Mouse (Mus musculus): ENCODE results near the gene Pop7. TPM values are rescaled to one million over a fixed set of nuclear protein-coding genes. Genes with fewer than 3 reads are reported as not detected.

Gene Pop7
- polyA plus RNA-seq, 1 experiment from 2014 or later, result 37.8 TPM

- ATAC-seq (no peak), DNase-seq (ENCODE audit: low spot score) (no peak)
- Histone ChIP-seq H3K27ac (ENCODE audit: low read length) (no peak overlapping the region), H3K27me3 (replicated peaks; ENCODE audit: insufficient read depth, low read length) (no peaks in the 10 kb centered on the region), H3K4me2 (replicated peaks; ENCODE audit: low read depth, low read length) (no peak overlapping the region), H3K4me1 (ENCODE audit: insufficient read depth, low read depth, low read length) (no peaks in the 10 kb centered on the region), H3K4me3 (ENCODE audit: low read depth, low read length) (no peak overlapping the region), H3K9ac (replicated peaks; ENCODE audit: low read depth) (no peak overlapping the region), H3K9me3 (ENCODE audit: low read length) (no peaks in the 10 kb centered on the region), H3K36me3 (ENCODE audit: insufficient read depth, low read length) (no peaks in the 10 kb centered on the region)
- TF ChIP-seq CTCF (IDR thresholded peaks at IDR 0.05) (no peak), EP300 (IDR thresholded peaks at IDR 0.05) (no peak)
- WGBS, result 68% methylated on average over 6 of the region's 6 CpGs
Measured at GRCm38 (mm10) chr5:137540991-137541390, 38.7 kb upstream of the Pop7 start.

GRCm38 (mm10) chr5:137539291-137539801 lies 37.0 kb upstream of the Pop7 start:
- Histone ChIP-seq H3K4me2 (replicated peaks; ENCODE audit: low read depth, low read length) (no peak overlapping the region), H3K36me3 (ENCODE audit: insufficient read depth, low read length) (no peaks in the 10 kb centered on the region), H3K4me3 (ENCODE audit: low read depth, low read length) (no peak overlapping the region), H3K27ac (ENCODE audit: low read length) (no peak overlapping the region), H3K27me3 (replicated peaks; ENCODE audit: insufficient read depth, low read length) (no peaks in the 10 kb centered on the region), H3K4me1 (ENCODE audit: insufficient read depth, low read depth, low read length) (no peaks in the 10 kb centered on the region), H3K9ac (replicated peaks; ENCODE audit: low read depth) (no peak overlapping the region), H3K9me3 (ENCODE audit: low read length) (no peaks in the 10 kb centered on the region)
- 32% methylated on average over 7 of the region's 7 CpGs for WGBS
- DNase-seq (ENCODE audit: low spot score), result peak; percentile 47
- no peak for ATAC-seq
- TF ChIP-seq CTCF (IDR thresholded peaks at IDR 0.05) (no peak), EP300 (IDR thresholded peaks at IDR 0.05) (no peak)

- Histone ChIP-seq H3K9ac (replicated peaks; ENCODE audit: low read depth) (no peak overlapping the region), H3K27me3 (replicated peaks; ENCODE audit: insufficient read depth, low read length) (no peaks in the 10 kb centered on the region), H3K4me1 (ENCODE audit: insufficient read depth, low read depth, low read length) (peaks cover 4% of the 10 kb centered on the region), H3K36me3 (ENCODE audit: insufficient read depth, low read length) (no peaks in the 10 kb centered on the region), H3K27ac (ENCODE audit: low read length) (no peak overlapping the region), H3K4me2 (replicated peaks; ENCODE audit: low read depth, low read length) (no peak overlapping the region), H3K4me3 (ENCODE audit: low read depth, low read length) (no peak overlapping the region), H3K9me3 (ENCODE audit: low read length) (no peaks in the 10 kb centered on the region)
- TF ChIP-seq CTCF (IDR thresholded peaks at IDR 0.05) (no peak), EP300 (IDR thresholded peaks at IDR 0.05) (no peak)
- DNase-seq (ENCODE audit: low spot score) (no peak), ATAC-seq (no peak)
- 46% methylated on average over 4 of the region's 4 CpGs for WGBS
Measured at GRCm38 (mm10) chr5:137537461-137537860, 35.1 kb upstream of the Pop7 start.

GRCm38 (mm10) chr5:137535318-137535717 lies 33.0 kb upstream of the Pop7 start:
- 67% methylated on average over 9 of the region's 9 CpGs for WGBS
- H3K4me1 ChIP-seq (ENCODE audit: insufficient read depth, low read depth, low read length), result peaks cover 6% of the 10 kb centered on the region
- H3K27me3 ChIP-seq (replicated peaks; ENCODE audit: insufficient read depth, low read length), result no peaks in the 10 kb centered on the region
- TF ChIP-seq CTCF (IDR thresholded peaks at IDR 0.05), result no peak
- TF ChIP-seq EP300 (IDR thresholded peaks at IDR 0.05), result no peak
- no peak overlapping the region for H3K9ac ChIP-seq (replicated peaks; ENCODE audit: low read depth)
- ATAC-seq (no peak), DNase-seq (ENCODE audit: low spot score) (no peak)
- no peak overlapping the region for H3K27ac ChIP-seq (ENCODE audit: low read length)
- no peaks in the 10 kb centered on the region for H3K9me3 ChIP-seq (ENCODE audit: low read length)
- no peaks in the 10 kb centered on the region for H3K36me3 ChIP-seq (ENCODE audit: insufficient read depth, low read length)
- no peak overlapping the region for H3K4me3 ChIP-seq (ENCODE audit: low read depth, low read length)
- no peak overlapping the region for H3K4me2 ChIP-seq (replicated peaks; ENCODE audit: low read depth, low read length)

GRCm38 (mm10) chr5:137534762-137535161 lies 32.4 kb upstream of the Pop7 start:
- Histone ChIP-seq H3K4me2 (replicated peaks; ENCODE audit: low read depth, low read length) (no peak overlapping the region), H3K27me3 (replicated peaks; ENCODE audit: insufficient read depth, low read length) (no peaks in the 10 kb centered on the region), H3K9ac (replicated peaks; ENCODE audit: low read depth) (no peak overlapping the region), H3K9me3 (ENCODE audit: low read length) (no peaks in the 10 kb centered on the region), H3K36me3 (ENCODE audit: insufficient read depth, low read length) (no peaks in the 10 kb centered on the region), H3K27ac (ENCODE audit: low read length) (no peak overlapping the region), H3K4me3 (ENCODE audit: low read depth, low read length) (no peak overlapping the region), H3K4me1 (ENCODE audit: insufficient read depth, low read depth, low read length) (peaks cover 10% of the 10 kb centered on the region)
- ATAC-seq (no peak), DNase-seq (ENCODE audit: low spot score) (peak; percentile 67)
- WGBS, result 65% methylated on average over 3 of the region's 3 CpGs
- peak; percentile 39; the same call in 1 of the 2 replicates for TF ChIP-seq EP300 (IDR thresholded peaks at IDR 0.05)
- TF ChIP-seq CTCF (IDR thresholded peaks at IDR 0.05), result no peak

GRCm38 (mm10) chr5:137533117-137533827 lies 31.0 kb upstream of the Pop7 start, which contains the start of the genes Epo and Gnb2:
Gene Epo, minus strand, starts transcription at chr5:137533242.
Gene Gnb2, minus strand, starts transcription at chr5:137533510.
- DNase-seq (ENCODE audit: low spot score) (peak; percentile 97), ATAC-seq (peak; percentile 81)
- TF ChIP-seq EP300 (IDR thresholded peaks at IDR 0.05), result peak; percentile 77
- TF ChIP-seq CTCF (IDR thresholded peaks at IDR 0.05), result no peak
- Histone ChIP-seq H3K9ac (replicated peaks; ENCODE audit: low read depth) (peak within 1 kb of the TSS; percentile 79), H3K4me2 (replicated peaks; ENCODE audit: low read depth, low read length) (peak within 1 kb of the TSS; percentile 92), H3K27ac (ENCODE audit: low read length) (peak within 1 kb of the TSS; percentile 89), H3K9me3 (ENCODE audit: low read length) (no peaks in the 10 kb centered on the region), H3K36me3 (ENCODE audit: insufficient read depth, low read length) (peaks cover 11% of the 10 kb centered on the region), H3K27me3 (replicated peaks; ENCODE audit: insufficient read depth, low read length) (no peaks in the 10 kb centered on the region), H3K4me1 (ENCODE audit: insufficient read depth, low read depth, low read length) (peaks cover 10% of the 10 kb centered on the region), H3K4me3 (ENCODE audit: low read depth, low read length) (peak within 1 kb of the TSS; percentile 75)
- WGBS, result under 1% methylated on average over 30 of the region's 40 CpGs
